Mouse (Mus musculus) adrenal gland, postnatal 36 days (tissue): ENCODE measurements around the gene Polr1a. TPM values are rescaled to one million over a fixed set of nuclear protein-coding genes. Genes with fewer than 3 reads are reported as not detected.

ENCODE experiments used
- DNase-seq, 2 experiments: peaks; one replicate each; pipeline ENCODE4 v3.0.0; 2021; ENCODE audit warnings: mixed read lengths in 1 of 2
- total RNA-seq, 2 experiments: library from RNA; stranded (reverse); gene quantifications; 2 replicates each; pipeline ENCODE4 v1.2.3; 2021

The Polr1a gene
- total RNA-seq, 2 experiments from 2014 or later = 71.2 to 75.2 TPM

DNA sequence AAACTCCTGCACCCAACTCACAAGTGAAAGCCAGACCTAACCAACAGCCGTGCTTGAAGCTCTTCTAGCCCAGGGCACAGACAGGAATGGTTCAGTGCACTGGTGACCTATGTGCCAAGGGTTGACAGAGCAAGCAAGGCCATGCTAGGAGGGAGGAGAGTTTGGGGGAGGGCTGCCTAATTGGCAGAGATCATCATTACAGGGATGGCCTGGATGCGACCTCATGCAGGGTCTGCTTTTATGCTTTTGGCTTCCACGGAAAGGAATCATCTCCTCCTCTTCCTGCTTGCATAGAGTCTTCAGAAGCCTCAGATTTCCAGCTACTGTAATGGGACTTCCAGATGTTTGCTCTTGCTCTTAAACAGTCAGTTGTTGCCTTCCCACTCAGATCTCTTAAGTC, 40.9 kb downstream of the Polr1a start:
- peak; percentile 36 to 39 for DNase-seq

GRCm38 (mm10) chr6:71950592-71950991, 41.7 kb downstream of the Polr1a start:
- peak; percentile 90 to 91 for DNase-seq

DNA sequence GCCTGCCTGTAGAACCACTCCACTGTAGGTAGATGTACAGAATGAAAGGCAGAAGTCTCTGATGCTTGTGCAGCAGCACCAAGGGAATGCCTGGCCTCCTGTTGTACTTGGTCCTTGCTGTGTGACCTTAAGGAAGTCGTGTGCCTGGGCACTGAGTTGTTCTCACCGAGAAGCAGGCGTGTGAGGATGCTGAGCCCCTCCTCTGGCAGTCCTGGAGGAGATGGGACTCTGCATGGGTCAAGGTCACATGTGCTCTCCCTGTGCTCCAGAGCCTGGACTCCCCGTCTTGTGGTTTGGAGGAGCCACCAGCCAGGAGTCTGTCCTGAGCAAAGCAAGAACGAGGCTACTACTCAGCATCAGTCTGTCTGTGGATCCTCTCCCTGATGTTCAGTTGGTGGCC, 42.3 kb downstream of the Polr1a start:
- DNase-seq = peak in 1 of 2 experiments; percentile 24

DNA sequence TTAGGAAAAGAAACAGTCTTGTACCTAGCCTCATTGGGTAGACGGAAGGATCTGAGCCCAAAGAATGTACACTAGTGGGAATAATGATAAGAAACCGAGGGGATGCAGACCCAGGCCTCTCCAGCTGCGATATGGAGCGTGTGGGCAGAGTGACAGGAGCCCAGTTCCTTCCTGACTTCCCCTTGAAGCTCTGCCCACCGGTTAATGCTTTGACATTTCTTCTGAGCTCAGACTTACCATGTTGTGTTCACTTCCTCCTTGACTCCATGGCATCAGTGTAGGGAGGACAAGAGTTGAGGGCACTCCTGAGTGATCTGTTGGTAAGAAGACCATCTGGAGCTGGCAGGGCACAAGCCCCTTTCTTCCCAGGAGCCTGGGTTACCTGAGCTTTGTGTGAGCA, 53.3 kb downstream of the Polr1a start:
- DNase-seq = no peak

DNA sequence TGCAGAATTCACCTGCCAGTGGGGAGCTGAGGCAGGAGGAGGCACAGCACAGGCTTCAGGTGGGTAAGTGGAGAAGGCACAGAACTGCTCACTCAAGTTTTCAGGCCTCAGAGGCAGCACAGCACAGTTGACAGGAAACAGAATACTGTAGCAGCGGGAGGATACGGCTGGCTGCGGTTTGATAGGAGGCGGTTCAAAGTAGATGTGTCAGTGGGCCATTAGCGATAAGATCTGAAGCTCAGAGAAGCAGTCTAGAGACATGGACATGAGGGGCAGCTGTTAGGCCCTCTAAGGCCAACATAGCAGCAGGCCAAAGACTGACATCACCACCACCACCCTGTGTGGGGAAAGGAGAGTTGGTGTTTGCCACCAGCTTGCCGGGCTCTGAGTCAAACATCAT, 53.9 kb downstream of the Polr1a start:
- DNase-seq = no peak

GRCm38 (mm10) chr6:71963561-71963960, 54.7 kb downstream of the Polr1a start:
- no peak for DNase-seq

GRCm38 (mm10) chr6:71966683-71967303, 57.9 kb downstream of the Polr1a start:
- DNase-seq = no peak

DNA sequence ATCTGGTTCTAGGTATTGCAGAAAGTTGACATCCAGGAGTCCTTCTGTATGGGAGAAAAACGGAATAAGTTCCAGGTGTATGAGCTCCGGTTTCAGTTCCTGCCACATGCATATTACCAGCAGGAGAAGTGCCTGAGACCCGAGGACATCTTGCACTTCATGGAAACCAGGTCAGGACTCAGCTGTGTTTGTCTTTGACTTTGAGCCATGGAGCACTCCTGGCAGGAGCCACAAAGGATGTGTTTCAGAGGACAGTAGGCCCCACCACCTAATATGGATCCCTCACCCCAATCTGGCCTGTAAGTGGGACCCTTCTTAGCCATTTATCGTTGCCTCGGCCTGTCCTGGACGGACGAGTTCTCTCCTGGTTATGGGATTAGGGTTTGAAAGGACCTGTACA, 59.0 kb downstream of the Polr1a start:
- no peak for DNase-seq

DNA sequence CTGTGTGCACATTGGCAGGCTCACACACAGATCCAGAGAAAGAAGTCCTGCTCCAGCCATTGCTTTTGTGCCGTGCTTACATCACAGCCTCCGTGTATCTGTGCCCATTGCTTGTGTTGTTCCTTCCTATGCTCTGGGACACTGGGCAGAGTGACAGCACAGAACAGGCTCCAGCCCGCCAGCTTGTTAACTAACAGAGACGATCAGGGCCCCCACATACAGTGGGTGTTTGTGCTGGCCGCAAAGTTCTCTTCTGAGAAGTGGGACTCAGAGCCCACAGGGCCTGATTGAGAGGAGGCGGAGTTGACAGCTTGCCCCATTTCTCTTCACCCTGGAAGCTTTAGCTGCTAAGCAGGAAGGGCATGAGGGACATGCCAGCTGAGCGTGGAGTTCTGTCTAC, 60.6 kb downstream of the Polr1a start:
- DNase-seq = no peak

DNA sequence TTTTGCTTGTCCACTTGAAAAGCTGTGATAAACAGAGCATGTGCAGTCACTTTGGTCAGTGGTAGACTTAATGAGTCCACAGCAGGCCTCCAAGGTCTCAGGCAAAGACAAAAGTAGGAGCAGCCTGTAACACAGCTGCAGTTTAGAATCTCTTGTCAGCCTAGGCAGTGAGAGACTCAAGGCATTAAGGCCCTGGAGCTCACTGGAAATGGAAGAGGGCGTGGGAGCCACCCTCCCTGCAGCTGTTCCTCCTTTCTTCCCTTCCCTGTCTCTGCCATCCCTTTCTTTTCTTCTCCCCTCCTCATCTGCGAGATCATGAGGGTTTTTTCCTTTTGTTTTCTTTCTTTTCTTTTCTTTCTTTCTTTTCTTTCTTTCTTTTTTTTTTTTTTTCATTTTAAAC, 61.3 kb downstream of the Polr1a start:
- no peak for DNase-seq

- no peak for DNase-seq
Observed at GRCm38 (mm10) chr6:71976592-71976991, 67.7 kb downstream of the Polr1a start.

DNA sequence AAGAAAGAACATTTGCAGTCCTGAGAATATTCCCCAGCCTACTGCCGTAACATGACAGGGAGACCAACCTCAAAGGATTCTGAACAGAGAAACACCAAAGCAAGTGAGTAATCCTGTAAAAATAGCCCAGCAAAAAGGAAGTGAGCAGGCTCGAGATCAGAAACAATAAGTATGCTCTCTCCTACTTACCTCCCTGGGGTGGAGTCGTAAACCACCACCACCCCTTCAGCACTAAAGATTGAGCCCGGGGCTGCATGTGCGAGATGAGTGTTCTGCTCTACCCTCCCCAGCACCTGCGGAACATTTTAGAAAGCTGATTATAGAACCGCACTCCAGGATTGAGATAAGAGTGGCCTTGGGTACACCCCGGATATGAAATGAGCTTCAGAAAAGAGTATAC, 71.3 kb downstream of the Polr1a start:
- no peak for DNase-seq

GRCm38 (mm10) chr6:71980587-71980986, 71.7 kb downstream of the Polr1a start:
- no peak for DNase-seq

DNA sequence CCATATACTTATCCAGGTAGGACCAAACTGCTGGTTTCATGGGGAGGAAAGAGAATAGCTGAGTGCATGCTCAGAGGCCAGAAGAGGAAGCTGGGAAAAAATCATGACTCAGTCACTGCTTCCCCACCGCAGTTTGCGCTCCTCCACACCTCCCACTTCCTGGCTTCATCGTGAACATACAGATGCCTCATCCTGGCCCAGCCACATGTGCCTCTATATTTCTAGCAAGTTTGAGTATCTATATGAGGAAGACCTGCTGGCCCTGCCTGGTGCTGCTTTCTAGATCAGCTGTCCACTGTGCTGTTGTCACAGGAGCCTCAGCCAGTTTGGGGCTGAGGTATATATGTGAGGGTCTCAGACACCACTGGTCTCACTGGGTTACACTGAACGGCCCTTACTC, 72.6 kb downstream of the Polr1a start:
- DNase-seq = no peak

- DNase-seq = no peak
Observed at GRCm38 (mm10) chr6:71985984-71986383, 77.1 kb downstream of the Polr1a start.

DNA sequence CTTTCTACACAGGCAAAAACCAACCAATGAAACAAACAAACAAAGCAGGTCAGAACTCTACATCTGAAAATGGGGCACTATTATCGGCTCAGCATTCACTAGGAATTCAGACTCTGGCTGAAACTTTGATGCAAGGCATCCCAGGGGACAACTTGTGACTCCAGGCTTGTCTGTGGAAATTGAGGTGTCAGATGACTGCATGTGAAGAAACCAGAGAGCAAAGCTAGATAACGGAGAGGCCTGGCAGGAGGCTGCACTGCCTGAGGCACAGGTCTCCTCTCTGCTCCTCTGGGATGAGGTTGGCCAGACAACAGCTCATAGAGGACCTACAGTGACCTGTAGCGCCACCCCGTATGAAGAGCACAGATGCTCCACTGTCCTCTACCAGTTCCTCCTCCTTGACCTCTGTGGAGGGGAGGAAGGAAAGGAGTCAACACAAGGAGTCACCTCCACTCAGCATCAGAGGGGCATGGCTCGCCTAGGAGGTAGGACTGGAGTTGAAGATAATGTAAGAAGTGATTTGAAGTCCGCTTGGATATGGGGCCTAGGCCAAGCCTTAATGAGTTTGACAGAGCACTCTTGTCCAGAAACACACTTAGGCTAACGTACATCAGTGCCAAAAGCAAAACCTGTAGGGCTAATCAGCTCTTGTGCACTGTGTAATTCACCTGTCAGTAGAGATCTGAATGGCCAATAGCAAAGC, 78.8 kb downstream of the Polr1a start:
- DNase-seq = no peak

DNA sequence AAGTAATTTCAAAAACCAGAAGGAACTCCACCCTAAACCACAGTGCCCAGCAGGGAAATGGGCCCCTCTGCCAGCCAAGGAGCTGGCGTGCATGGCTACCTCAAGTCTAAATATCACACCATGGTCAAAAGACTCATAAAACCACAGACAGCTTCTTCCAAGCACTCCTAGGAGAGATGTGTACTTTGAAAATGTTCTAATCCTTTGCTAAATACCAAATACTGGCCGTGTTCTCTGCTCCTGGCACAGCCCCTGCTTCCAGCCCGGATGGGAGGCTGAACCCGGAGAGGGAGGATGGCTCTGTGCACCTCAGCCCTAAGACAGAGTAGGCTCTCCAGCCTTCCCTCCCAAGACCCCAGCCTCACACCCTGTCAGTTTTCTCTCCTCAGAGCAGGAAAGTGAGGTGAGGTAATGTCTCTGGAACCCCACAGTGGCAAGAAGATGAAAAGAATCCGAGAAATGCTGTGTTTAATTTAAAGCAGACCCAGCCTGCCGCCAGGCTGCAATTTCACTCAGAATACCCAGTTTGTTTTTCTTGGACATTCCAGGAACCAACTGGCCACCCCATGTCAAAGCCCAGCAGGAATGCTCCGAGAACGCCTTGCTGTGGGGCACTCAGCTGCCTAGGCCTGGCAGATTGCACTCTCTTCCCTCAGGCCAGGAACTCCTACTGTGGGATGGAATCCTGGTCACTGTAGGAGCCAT, 80.9 kb downstream of the Polr1a start:
- DNase-seq = peak; percentile 39 to 48

- peak; percentile 83 to 85 for DNase-seq
Observed at GRCm38 (mm10) chr6:71990371-71990837, 81.6 kb downstream of the Polr1a start.

DNA sequence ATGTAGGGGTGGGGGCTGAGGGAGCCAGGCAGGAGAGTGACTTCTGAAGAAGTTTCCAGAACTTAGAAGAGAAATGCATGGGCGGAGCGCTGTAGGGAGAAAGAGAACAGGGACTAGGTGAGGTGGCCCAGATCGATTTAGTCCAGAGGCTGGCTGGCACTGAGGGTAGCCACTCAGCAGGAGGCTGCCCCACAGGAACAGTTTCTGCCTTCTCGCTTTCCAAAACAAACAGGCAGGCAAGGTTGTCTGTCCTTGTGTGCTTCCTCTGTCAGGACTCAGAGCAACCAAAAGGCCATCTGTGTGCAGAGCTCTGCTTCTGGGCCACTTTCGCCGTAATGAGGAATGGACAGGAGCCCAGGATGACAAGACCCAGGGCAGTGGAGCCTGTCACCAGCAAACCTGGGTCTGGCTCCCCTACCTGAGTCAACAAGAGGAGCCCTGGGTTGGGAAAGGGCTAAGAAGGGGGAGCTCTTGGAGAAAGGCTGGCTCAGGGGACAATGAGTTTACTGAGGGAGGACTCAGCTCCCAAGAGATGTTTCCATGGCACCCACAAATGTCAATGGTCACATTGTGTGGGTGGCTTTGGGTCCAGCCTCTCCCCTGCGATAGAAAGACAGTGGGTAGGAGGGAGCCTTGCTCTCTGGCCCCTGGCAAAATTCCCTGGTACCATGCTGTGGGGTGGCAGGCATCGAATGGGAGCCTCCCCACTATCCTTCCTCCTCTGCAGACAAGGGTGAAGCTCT, 82.5 kb downstream of the Polr1a start:
- peak; percentile 72 to 73 for DNase-seq

DNA sequence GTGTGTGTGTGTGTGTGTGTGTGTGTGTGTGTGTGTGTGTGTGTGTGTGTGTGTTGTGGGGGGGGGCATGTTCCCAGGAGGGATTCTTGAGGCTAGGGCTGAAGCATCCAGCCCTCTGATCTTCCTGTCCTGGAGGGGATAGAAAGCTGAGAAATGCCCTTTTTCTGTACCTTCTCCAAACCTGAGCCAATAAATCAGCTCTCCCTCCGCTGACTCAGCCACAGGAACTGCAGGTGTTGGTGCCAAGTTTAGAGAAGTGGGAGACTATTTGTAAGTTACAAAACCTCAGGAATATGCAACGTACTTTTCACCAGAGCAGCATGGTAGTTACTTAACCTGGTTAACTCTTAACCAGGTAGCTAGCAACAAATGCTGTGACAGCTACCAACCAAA, 83.1 kb downstream of the Polr1a start:
- peak; percentile 57 to 58 for DNase-seq

GRCm38 (mm10) chr6:71994004-71994403, 85.2 kb downstream of the Polr1a start:
- no peak for DNase-seq

DNA sequence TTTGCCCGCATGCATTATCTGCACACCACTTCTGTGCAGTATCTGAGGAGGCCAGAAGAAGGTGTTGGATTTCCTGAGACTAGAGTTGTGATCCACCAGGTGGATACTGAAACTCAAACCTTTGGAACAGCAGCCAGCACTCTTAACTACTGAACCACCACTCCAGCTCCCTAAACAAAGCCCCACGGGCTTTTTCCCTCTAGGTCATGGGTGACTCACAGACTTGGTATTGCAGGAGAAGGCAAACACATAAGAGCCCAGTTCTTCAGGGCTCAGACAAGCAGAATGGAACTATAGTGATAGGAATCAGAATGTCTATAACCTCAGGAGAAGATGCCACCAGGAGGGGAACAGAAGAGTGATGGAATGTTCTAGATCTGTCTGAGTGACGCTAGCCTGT, 86.2 kb downstream of the Polr1a start:
- DNase-seq = peak in 1 of 2 experiments; percentile 34

- no peak for DNase-seq
Observed at GRCm38 (mm10) chr6:71997215-71997614, 88.4 kb downstream of the Polr1a start.
